Mouse (Mus musculus): ENCODE measurements around the gene Olfr1395. TPM values are rescaled to one million over a fixed set of nuclear protein-coding genes. Genes with fewer than 3 reads are reported as not detected.

Gene Olfr1395
- not detected for total RNA-seq (2021)
- long read RNA-seq = 0 reads

DNA sequence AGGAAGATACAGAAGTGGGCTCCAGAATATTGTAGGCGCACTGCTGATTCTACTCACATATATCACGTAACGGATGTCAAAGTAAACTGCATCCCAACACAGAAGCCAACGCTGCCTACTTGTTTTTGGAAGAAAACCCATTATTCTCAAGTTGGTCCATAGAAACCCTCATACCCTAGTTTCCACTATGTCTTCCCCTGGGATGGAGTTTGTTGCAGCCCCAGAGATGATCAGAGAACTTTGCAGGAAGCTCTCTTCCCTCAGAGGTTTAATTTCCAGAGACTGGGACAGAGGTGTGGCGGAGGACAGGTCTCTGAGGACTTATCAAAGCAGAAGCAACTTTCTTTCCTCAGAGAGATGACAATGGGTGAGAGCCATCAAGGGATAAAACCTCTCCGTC lies at the start of gene Olfr1395:
Gene Olfr1395 (plus strand): TSS at position 301 of the 400 bp plus-strand sequence.
- DNase-seq (ENCODE audit: low spot score in 2 of 2) = no peak

DNA sequence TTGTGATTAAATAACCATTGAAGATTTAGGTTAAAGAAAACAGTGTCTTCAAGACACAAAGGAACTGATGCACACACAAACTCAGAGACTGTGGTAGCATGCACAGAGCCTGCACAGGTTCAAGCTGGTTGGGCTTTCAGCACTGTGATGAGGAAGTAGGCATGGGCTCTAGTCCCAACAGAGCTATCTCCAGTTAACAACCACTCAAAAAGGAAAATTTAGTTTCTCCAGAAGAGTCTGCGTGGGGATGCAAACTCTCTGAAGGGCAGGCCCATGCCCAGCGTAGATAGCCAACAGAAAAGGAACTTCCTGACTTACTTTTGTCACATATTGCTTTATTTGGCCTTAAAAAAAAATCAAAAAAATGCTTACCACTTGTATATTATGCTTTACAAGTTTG lies 49.3 kb upstream of the Olfr1395 start:
- DNase-seq (ENCODE audit: low spot score in 2 of 2) = no peak

DNA sequence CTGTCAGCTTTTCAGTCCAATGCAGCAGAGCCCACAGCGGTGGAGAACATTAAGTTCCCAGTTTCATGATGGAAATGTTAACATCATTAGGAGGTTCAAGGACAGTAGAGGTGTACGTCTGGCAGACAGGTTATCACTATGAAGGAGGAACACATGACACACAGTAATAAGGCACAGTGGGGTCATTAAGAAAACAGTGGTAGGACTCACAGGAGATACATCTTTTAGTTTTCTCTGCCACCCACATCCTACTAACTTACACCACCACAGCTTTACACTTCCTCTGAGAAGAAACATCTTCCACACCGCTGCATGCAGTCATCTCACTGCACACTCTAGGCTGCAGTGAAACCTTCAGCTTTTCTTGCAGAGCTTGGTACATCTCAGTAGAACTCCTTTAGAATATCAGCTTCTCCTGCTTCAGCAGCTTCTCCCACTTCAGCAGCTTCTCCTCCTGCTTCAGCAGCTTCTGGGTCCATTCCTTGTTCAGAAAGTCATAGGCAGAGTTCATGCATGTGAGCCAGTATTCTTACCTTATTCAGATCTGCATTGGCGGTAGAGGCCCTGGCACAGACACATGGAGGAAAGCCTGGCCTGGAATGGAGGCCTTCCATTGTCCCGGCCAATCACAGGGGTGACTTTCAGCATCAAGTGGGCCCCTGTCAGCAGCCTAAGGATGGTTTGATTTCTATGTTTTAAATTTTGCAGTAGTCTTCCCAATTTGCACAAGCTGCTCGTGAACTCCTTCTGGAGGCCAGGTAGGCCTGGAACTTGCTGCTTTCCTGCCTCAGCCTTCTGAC lies 48.0 kb upstream of the Olfr1395 start:
- DNase-seq (ENCODE audit: low spot score in 2 of 2) = no peak

DNA sequence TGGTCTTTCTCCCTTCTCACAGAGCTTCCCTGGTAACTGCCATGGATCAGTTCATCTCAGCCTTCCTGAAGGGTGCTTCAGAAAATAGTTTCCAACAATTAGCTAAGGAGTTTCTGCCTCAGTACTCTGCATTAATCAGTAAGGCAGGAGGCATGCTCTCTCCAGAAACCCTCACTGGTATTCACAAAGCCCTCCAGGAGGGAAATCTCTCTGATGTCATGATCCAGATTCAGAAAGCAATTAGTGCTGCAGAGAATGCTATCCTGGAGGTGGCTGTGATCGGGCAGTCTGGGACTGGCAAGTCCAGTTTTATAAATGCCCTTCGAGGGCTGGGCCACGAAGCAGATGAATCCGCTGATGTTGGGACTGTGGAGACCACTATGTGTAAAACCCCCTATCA lies 46.7 kb upstream of the Olfr1395 start:
- no peak for DNase-seq (ENCODE audit: low spot score in 2 of 2)

DNA sequence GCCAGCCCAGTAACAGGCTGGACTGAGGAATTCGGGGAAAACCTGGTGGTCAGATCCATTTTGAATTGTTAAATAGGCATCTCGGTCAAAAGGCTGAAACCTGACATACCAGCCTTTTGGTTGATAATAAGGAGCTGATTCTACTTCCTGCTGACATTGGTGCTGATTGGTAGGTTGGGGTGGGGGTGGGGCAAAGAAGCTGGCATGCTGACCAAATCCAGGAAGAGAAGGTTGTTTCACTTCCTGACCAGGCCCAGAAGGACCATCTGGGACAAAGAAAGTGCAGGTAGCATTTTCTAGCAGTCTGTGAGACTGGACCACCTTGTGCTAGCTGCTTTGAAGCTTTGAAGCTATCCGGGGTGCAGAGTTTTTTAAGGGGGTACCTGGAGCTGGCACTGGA lies 41.7 kb upstream of the Olfr1395 start:
- DNase-seq (ENCODE audit: low spot score in 2 of 2) = no peak

DNA sequence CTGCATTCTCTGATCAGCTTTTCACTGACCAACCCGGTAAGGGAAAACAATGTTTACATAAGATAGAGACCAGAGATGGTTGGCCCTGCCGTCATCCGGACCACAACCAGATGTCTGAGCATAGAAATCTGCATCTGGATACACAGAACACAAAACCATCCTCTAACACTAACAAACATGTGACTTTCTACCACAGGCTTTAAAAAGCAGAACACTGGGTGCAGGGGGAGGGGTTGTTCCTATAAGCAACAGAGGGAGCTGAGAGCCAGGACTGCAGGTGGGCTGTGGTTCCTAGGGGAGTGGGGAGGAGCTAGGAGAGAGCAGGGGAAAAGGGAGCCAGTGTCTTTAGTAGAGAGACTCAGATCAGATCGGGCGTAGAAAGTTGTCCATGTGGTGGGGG lies 40.6 kb upstream of the Olfr1395 start:
- no peak for DNase-seq (ENCODE audit: low spot score in 2 of 2)

DNA sequence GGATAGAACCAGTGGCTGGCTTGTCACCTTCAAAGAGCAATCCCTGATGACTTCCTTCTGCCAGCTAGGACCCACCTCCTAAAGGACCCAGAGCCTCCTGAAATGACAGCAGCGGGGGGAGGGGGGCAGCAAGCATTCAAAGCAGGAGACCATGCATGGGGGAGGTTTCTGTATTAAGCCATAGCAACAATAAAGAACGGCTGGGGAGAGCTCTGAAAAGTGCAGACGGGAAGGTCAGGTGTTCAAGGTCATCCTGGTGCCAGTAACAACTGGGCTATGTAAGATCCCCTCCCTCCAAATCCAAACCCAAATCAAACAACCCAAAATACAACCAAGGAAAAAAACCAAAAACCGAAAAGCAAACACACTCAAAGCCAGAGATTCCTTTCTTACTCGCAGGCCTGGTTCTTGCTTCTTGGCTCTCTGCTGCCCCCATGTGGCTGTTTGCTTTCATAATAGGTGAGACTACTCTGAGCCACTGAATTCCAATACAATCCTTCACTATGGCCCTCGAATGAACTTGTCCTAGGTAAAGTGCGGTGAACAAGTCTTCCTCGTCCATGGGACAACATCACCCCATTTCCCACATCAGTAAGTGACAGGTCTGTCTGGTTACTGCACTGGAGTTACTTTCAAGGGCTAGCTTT lies 38.9 kb upstream of the Olfr1395 start:
- peak; percentile 92 for DNase-seq (ENCODE audit: low spot score in 2 of 2)

DNA sequence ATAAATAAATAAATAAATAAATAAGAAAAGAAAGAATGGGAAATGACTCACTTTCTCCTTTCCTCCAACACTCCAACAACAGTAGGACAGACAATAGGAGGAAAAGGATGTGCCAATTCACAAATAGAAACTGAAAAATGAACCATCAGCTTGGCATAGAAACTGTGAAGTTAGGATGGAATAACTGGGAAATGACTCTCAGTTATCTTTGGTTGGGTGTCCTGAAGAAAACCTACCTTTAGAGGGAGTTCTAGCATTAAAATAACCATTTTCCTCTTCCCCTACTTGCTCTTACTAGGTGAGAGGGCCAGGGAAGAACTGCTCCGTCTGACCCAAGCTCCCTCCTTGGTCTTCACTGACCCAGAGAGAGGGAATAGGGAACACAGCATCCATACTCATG lies 36.3 kb upstream of the Olfr1395 start:
- DNase-seq (ENCODE audit: low spot score in 2 of 2) = no peak

DNA sequence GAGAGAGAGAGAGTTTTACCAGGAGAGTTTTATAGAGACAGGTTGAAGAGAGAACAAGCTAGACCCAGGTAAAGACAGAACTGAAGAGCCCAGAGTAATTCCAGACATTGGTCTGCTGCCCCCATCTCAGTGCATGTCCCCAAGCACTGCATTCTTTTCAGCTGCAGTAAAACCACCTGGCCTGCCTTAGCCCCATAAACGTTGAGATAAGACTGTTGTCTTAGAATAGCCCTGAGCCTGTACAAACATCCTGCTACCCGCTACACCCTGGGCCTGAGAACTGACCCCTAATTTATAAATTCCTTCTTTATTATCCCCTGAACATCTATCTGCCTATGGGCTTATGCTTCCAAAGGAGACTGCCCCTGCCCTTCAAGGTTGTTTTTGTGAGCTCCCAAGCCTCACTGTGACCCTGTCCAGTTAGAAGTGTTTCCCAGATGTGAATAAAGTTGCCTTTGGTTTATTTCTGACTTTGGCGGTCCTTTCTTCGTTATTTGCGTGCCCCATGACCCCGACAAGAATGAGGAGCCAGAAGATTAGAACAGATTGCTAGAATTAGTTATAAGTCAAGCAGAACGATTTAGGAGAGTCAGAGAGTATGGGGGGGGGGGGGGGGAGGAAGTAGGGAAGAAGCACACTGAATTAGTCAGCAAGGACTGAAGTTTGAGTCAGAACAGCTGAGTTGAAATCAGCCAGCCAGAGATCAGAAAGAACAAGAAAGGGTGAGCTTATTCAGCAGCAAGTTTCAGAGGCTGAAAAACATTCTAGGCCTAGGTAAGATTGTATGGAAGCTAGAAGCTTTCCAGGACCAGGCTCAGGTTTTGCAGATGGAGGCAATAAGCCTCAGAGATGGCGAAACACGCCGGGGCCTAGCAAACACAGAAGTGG lies 34.2 kb upstream of the Olfr1395 start:
- no peak for DNase-seq (ENCODE audit: low spot score in 2 of 2)

DNA sequence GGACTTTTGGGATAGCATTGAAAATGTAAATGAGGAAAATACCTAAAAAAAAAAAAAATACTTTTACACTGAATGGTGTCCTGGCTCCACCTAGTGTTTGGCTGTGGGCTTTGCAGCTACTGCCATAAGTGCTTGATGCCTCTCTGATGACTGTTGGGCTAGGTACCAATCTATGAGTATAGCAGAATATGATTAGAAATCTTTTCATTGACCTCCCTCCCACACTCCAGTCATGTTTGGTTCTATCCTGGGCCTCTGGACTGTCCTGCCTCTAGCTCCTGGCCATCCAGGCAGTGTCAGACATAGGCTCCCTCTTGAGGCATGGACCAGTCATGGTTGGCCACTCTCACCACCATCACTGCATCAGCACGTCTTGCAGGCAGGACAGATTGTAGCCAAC lies 33.2 kb upstream of the Olfr1395 start:
- peak; percentile 29 to 47 for DNase-seq (ENCODE audit: low spot score in 2 of 2)

DNA sequence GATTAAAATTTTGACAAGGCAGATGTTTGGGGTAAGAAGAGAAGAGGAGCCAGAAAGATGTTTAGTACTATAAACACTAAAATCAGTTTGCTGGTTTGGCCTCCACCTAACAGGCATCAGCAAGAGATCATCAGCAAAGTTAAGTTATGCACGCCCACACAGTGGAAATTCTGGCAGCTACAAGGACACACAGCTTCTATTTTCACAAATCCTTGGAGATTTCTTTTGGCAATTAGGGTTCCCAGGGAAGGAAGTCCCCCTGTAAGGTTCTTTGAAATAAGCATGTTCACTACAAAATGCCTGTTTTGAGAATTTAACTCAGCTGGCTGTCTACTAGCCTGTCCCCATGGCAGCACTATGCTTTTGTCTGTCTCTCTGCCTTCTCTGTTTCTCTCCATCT lies 31.1 kb upstream of the Olfr1395 start:
- DNase-seq (ENCODE audit: low spot score in 2 of 2) = no peak

DNA sequence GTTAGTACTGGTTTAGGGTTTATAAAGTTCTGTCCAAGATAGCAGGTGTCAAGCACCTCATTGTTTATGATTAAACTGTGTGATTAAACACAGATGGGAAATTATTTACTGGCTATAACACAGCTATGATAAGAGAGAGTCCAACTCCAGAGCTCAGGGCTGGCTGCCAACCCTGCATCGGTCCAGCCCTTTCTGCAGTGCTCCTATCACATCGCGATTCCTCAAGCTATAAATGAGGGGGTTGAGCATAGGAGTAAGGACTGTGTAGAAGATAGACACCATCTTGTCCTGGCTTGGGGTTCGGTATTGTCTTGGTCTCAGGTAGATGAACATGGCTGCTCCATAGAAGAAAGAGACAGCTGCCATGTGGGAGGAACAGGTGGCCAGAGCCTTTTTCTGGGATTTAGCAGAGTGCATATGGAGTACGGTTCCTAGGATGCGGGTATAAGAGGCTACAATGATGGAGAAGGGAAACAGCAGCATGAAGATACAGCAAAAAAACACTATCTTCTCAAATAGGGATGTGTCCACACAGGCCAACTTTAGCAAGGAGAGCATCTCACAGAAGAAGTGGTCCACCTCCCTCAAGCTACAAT lies 29.4 kb upstream of the Olfr1395 start:
- DNase-seq (ENCODE audit: low spot score in 2 of 2) = peak in 1 of 2 experiments; percentile 16

DNA sequence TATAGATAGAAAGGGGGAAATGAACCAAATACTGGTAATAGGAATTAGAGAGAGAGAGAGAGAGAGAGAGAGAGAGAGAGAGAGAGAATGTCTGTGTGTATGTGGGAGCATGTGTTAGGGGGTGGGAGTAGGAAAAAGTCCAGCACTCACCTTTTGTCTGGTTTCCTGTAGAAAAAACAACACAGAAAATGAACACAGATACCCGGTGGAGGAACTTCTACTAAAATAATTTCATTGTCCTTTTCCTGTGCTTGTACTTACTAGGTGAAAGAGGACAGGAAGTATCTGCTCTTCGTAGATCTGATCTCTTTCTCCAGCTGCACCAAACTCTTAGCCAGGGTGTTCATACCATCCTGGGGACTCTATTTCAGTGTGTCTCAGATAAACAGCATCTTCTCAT lies 27.9 kb upstream of the Olfr1395 start:
- DNase-seq (ENCODE audit: low spot score in 2 of 2) = no peak

DNA sequence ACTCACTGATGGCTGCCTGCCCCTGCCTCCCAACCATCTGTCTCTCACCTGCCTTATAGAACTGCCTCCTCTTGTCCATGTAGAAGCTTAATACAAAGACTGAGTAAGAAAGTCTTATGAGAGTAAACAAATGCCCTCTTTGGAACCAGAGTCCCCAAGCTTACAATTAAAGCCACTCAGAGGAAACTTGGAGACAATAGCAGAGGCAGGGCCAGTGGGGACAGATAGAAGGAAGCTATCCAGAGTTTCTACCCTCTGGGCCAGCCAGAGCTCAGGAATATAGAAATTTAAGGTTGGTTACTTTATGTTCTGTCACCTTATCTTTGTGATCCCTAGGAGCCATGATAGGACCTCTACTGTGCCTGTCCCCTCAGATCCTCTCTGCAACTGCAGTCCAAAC lies 27.3 kb upstream of the Olfr1395 start, which contains the start of gene Olfr1396:
Gene Olfr1396 (minus strand): TSS at position 101 of the 400 bp plus-strand sequence.
- no peak for DNase-seq (ENCODE audit: low spot score in 2 of 2)

DNA sequence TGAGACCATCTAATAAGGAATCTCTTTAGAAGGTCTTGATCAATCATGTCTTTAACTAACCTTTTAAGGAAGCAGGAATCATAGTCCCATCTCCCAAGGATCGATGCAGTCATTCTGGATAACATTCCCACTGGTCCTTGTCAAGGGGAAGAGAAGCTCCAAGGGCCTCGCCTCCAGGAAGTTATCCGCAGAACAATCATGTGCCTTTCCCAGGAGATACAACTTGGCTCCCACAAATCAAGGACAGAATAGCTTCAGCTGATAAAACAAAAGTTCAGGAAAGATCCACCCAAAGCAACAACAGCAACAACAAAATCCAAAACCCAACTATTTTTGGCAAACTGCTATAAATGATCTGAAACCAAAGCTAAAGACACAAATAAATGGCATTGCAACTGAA lies 22.4 kb upstream of the Olfr1395 start:
- DNase-seq (ENCODE audit: low spot score in 2 of 2) = no peak

DNA sequence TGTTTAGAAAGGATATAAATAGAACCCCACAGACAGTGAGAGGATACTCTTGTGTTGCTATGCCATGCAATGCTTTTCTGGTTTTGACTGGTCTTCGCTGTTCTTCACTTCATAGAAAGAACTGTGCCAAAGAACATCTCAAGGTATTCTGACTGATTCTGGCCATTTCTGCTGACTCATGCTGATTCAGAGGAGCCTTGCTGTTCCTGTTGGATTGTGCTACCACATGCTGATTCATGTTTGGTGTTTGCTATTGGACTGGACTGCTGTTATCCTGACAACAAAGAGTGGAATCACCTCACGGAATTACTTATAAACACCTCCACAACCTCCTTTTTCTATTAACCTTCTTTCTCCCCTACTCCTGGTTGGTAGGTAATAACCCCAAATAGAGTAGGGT lies 17.9 kb upstream of the Olfr1395 start:
- no peak for DNase-seq (ENCODE audit: low spot score in 2 of 2)

DNA sequence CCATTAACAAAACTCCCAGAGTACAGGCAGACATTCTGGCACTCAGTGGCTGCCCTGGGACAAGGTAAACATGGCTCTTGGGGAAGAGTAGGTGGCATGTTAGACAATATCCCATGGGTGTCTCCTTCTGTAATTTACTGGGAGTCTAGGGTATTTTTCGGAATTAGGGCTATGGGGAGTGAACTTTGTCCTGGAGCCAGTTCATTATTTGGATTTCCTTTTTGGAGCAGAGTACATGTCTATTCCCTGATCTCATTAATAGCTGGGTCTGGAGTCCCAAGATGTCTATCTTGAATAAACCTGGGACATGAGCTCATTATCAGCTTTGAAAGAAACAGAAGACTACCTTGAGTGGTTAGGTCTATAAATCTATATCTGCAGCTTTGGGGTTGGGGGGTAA lies 12.0 kb downstream of the Olfr1395 start, which contains the start of gene Olfr1394:
Gene Olfr1394 (plus strand): TSS at position 301 of the 400 bp plus-strand sequence.
- no peak for DNase-seq (ENCODE audit: low spot score in 2 of 2)

DNA sequence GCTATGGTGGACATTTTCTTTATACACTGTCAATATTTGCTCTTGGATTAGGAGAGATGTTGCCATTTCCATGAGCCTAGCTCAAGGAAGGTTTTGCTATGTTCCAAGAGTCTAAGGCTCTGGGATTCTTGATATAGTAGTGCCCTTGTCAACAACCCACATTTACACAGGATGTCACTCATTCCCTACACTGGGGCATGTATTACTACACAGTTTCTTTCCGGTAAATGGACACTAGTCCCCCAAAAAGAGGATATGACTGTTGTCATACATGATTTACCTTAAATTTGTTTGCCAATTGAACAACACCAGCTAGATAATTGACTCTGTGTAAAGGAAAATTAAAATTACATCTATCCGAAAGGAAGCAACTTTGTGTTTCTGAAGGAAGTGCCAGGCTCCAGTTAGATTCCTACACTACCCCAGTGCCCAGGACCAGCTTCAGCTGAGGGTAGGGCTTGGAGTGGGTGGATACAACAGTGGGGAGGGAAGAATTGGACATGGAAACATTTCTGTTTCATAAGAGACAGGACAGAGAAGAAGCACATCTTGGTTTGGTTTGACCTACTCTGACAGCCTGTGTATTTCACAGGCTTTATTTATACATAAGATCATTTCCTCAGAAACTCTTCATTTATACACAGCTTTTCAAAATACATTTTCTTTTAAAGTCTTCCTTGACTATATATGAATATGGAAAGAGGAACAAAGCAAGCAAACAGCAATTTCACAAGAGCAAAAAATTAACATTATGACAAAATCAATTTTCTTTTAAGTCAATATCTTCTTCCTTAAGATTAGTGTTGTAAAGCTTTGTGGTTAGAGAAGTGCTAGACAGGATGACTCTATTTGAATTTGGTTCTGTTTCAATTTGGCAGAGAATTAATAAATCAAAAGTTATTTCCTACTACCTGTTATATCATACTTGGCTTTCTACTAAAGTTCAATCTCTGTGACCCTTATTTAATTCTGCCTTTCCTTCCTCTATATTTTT lies 15.0 kb downstream of the Olfr1395 start:
- no peak for DNase-seq (ENCODE audit: low spot score in 2 of 2)

DNA sequence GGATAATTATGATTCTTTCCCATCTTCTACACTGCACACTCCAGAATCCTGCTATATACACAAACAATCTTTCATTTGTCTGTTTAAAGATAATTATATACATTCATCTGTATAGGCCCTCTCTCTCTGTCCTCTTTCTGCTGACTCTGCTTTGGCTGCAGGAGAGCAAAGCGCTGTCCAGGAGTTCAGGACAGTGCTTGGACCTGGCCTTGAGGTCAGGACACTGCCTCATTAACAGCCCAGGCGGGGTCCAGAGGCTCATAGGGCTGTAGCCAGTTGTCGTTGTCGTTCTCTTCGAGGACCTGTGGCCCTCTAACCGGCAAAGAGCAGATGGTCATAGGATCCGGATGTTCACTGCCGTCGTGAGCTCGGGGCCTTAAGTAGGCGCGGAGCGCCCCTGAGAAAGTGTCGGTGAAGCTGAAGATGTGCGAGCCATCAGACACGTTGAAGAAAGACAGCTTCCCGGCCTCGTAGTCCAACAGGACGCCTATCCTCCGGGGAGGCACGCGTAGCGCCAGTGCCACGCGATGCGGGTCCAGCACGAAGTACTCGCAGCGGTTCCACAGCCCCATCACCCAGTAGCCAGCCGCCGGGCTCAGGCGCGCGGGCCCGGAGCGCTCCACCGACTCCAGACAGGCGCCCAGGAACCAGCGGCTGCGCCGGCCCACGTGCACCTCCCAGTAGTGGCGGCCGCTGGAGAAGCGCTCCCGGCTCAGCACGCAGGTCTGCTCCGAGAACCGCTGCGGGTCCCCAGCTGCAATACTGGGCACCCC lies 27.0 kb downstream of the Olfr1395 start:
- DNase-seq (ENCODE audit: low spot score in 2 of 2) = peak in 1 of 2 experiments; percentile 15
